Mouse (Mus musculus): ENCODE measurements around the gene Myh10. TPM values are rescaled to one million over a fixed set of nuclear protein-coding genes. Genes with fewer than 3 reads are reported as not detected.

Myh10 gene
- polyA plus RNA-seq, 1 experiment from 2014 or later = 219 TPM

DNA sequence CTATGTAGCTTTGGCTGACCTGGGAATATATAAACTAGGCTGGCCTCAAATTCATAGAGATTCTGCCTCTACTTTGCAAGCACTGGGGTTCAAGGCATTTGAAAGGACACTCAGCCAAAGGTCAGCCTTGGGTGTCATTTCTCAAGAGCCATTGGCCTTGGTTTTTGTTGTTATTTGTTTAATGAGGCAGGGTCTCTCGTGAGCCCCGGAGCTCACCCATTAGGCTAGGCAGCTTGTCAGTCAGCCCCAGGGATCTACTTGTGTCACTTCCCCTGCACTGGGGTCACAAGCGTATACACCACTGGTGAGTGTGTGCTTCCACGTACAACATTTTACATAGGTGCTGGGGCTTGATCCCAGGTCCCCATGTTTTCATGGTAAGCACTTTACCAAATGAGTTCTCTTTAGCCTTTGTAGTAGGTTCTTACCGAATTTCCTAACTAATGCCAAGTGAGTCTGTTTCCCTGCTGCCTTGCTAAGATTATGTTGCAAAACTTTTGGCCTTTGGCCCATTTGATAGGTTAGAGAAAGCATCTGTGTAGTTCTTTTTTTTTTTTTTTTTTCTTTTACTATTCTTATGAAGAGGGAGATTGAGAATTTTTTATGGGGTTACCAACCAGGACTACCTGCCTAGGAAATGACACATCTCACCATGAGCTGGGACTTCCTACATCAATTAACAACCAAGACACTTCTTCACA, 18.9 kb upstream of the Myh10 start:
- no peak overlapping the region for H3K4me3 ChIP-seq
- no peaks in the 10 kb centered on the region for H3K27me3 ChIP-seq (replicated peaks)
- H3K4me1 ChIP-seq (replicated peaks) = peaks cover 26% of the 10 kb centered on the region
- ATAC-seq (ENCODE audit: insufficient number of reproducible peaks, low FRiP score) = no peak
- peaks cover 7% of the 10 kb centered on the region for H3K9me3 ChIP-seq (replicated peaks)
- no peak overlapping the region for H3K27ac ChIP-seq (ENCODE audit: poor library complexity, severe bottlenecking)
- 76% methylated on average over 5 of the region's 5 CpGs for WGBS
- H3K4me2 ChIP-seq = no peak overlapping the region
- no peaks in the 10 kb centered on the region for H3K36me3 ChIP-seq
- H3K9ac ChIP-seq = no peak overlapping the region

DNA sequence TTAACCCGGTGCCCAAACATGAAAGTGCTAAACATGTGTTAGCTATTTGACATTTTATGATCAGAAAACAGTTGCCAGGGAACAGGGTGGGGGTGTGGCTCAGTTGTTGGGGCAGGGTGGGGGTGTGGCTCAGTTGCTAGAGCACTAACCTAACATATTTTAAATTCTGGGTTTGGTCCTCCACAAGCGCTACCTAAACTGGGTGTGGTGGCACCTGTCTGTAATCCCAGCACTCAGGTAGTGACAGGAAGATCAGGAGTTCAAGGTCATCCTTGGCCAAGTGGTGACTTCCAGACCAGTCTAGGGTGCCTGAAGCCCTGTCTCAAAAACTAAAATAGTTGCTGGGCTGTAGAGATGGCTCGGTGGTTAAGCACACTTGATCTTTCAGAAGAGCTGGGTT, 17.3 kb upstream of the Myh10 start:
- Histone ChIP-seq H3K4me2 (no peak overlapping the region), H3K36me3 (no peaks in the 10 kb centered on the region), H3K9ac (no peak overlapping the region), H3K27ac (ENCODE audit: poor library complexity, severe bottlenecking) (peak overlapping the region; percentile 87; the same call in 1 of the 2 replicates), H3K4me3 (no peak overlapping the region), H3K27me3 (replicated peaks) (no peaks in the 10 kb centered on the region), H3K4me1 (replicated peaks) (peaks cover 26% of the 10 kb centered on the region), H3K9me3 (replicated peaks) (no peaks in the 10 kb centered on the region)
- WGBS = 71% methylated on average over 3 of the region's 3 CpGs
- ATAC-seq (ENCODE audit: insufficient number of reproducible peaks, low FRiP score) = no peak

DNA sequence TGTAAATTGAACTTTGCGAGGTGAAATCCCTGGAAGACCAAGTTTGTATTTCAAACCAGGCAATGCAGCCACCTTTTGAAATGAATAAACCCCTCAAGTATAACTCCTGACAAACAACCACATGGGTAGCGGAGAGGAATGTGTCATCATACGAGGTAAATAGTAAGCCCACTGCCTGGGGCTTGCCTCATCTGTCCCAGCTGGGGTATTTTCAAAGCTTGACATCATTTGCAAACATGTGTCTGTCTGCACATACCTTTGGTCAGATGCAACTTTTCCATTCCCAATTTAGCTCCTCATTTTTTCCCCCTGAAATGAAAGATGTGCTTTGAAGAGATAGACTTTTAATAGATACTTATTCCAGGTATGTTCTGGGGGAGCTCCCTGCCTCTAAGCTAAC, 16.7 kb upstream of the Myh10 start:
- H3K27ac ChIP-seq (ENCODE audit: poor library complexity, severe bottlenecking) = peak overlapping the region; percentile 87
- H3K9me3 ChIP-seq (replicated peaks) = no peaks in the 10 kb centered on the region
- H3K4me2 ChIP-seq = no peak overlapping the region
- H3K4me1 ChIP-seq (replicated peaks) = peaks cover 26% of the 10 kb centered on the region
- no peak overlapping the region for H3K4me3 ChIP-seq
- H3K27me3 ChIP-seq (replicated peaks) = no peaks in the 10 kb centered on the region
- no peak for ATAC-seq (ENCODE audit: insufficient number of reproducible peaks, low FRiP score)
- WGBS = 54% methylated on average over 3 of the region's 3 CpGs
- H3K36me3 ChIP-seq = no peaks in the 10 kb centered on the region
- H3K9ac ChIP-seq = no peak overlapping the region

DNA sequence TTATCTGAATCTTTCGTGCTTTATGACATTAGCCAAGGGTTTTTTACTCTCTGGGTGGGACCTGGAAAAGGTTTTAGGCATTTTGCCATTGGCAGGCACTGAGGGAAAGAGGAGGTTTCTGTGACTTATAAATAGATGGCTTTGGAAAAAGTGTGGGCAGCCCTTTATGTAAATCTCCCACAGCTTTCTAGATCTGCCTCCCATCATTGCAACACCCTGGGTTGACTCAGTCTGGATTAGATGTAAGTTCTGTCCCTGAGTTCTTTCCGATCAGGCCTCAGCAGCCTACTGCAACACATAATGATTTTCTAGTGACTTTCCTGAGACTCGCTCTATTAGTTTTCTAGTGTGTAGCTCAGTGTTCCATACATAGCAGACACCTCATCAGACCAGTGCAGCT, 16.1 kb upstream of the Myh10 start:
- H3K9me3 ChIP-seq (replicated peaks) = no peaks in the 10 kb centered on the region
- no peaks in the 10 kb centered on the region for H3K27me3 ChIP-seq (replicated peaks)
- H3K4me3 ChIP-seq = no peak overlapping the region
- 38% methylated on average over 3 of the region's 3 CpGs for WGBS
- no peak for ATAC-seq (ENCODE audit: insufficient number of reproducible peaks, low FRiP score)
- peaks cover 26% of the 10 kb centered on the region for H3K4me1 ChIP-seq (replicated peaks)
- peak overlapping the region; percentile 19; the same call in 1 of the 2 replicates for H3K4me2 ChIP-seq
- H3K9ac ChIP-seq = no peak overlapping the region
- H3K27ac ChIP-seq (ENCODE audit: poor library complexity, severe bottlenecking) = peak overlapping the region; percentile 87
- H3K36me3 ChIP-seq = no peaks in the 10 kb centered on the region

DNA sequence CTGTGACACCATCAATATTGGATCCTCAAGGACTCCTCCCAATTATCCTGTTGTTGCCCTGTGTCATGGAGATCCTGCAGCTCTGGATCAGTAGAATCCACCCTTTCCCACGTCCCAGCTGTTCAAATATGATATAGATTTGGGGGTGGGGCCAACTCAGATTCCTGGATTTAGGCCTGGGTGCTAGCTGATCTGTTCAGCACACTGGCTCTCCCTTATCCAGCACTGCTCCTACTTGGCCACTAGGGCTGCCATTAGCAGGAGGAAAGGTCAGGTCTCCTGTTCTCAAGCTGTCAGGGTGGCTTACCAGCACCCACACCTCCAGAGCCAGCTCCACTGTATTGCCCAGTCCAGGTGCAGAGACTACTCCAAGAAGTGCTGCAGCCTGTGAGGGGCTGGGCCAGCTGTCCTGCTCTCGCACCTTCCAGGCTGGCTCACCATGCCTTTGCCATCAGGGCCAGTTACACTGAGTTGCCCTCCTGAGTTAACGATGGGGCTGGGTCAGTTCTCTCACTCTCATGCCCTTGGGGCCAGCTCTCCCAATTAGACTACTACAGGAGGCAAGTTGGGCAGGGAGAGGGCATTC, 10.0 kb upstream of the Myh10 start:
- Histone ChIP-seq H3K4me2 (no peak overlapping the region), H3K36me3 (no peaks in the 10 kb centered on the region), H3K9me3 (replicated peaks) (no peaks in the 10 kb centered on the region), H3K9ac (no peak overlapping the region), H3K27me3 (replicated peaks) (no peaks in the 10 kb centered on the region), H3K4me3 (no peak overlapping the region), H3K27ac (ENCODE audit: poor library complexity, severe bottlenecking) (no peak overlapping the region), H3K4me1 (replicated peaks) (peaks cover 18% of the 10 kb centered on the region)
- no peak for ATAC-seq (ENCODE audit: insufficient number of reproducible peaks, low FRiP score)
- 64% methylated on average over 3 of the region's 3 CpGs for WGBS

DNA sequence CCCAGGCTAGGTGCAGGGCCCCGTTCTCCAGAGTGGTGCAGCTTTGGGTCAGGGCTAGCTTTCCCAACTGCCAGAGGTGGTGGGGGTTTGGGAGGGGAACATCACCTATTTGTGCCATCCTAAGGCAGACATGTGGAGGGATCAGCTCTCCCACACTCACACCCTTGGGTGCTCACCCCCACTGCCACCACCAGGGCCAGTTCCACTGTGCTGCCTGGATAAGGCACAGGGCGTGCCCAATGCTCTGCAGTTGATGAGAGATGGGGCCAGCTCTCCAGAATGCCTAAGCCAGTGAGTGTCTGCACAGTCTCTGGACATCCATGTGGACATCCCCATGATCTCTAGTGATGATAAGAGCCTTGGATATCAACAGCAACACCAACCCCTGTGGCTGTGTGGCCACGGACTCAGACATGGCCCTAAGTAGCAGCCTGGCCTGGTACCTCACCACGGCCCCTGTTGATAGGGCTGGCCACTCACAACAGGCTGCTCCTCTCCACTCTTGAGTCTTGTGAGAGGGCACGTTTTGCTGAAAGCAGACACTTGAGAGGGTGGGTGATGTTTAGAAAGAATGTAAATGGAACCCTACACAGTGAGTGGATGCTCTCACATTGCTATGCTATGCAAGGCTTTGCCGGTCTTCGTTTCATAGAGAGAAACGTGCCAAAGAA, 9.1 kb upstream of the Myh10 start:
- Histone ChIP-seq H3K36me3 (no peaks in the 10 kb centered on the region), H3K9me3 (replicated peaks) (no peaks in the 10 kb centered on the region), H3K9ac (no peak overlapping the region), H3K27me3 (replicated peaks) (no peaks in the 10 kb centered on the region), H3K4me2 (no peak overlapping the region), H3K4me1 (replicated peaks) (peaks cover 16% of the 10 kb centered on the region; the same call in 1 of the 2 replicates), H3K27ac (ENCODE audit: poor library complexity, severe bottlenecking) (no peak overlapping the region), H3K4me3 (no peak overlapping the region)
- ATAC-seq (ENCODE audit: insufficient number of reproducible peaks, low FRiP score) = no peak
- WGBS = 71% methylated on average over 8 of the region's 8 CpGs

DNA sequence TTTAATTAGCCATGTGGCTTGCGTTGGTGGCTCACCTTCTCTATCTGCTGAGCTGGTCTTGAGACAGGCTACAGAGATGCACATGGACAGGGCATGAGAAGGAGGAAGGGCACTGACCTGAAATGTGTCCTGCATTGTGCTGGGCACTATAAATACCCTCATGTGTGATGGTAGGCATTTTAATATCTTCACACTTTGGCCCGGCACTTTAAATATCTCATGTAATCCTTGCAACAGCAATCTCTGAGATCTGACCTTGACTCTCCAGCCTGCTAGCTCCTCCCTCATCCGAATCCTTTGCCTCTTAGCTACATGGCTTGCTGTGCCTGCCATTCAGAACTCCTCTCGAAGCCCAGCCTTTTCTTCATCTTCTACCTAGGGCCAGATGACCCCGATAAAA, 5.4 kb upstream of the Myh10 start:
- H3K27me3 ChIP-seq (replicated peaks) = no peaks in the 10 kb centered on the region
- no peak overlapping the region for H3K4me2 ChIP-seq
- no peak overlapping the region for H3K9ac ChIP-seq

DNA sequence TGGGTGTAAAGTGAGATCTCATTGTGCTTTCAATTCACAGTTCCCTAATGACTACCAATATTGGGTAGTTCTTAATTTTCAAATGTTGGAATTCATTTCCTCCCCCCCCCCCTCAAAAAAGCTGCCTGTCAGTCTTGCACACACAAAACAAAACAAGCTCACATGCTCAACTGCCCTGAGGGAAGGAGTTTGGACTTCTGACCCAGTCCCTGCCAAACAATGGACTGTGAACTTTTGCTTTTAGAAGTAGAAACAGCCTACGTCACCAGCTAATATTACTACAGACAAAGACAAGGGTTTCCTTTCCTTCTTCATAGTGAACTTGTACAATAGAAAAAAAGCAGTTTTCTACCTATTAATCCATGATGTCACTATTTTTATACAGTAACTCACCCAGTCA, 2.1 kb upstream of the Myh10 start:
- H3K4me1 ChIP-seq (replicated peaks) = peaks cover 16% of the 10 kb centered on the region
- WGBS = 80% methylated on average over 1 of the region's 1 CpGs
- H3K4me2 ChIP-seq = no peak overlapping the region
- no peaks in the 10 kb centered on the region for H3K9me3 ChIP-seq (replicated peaks)
- H3K9ac ChIP-seq = no peak overlapping the region
- H3K4me3 ChIP-seq = no peak overlapping the region
- ATAC-seq (ENCODE audit: insufficient number of reproducible peaks, low FRiP score) = no peak
- H3K36me3 ChIP-seq = no peaks in the 10 kb centered on the region
- no peaks in the 10 kb centered on the region for H3K27me3 ChIP-seq (replicated peaks)
- no peak overlapping the region for H3K27ac ChIP-seq (ENCODE audit: poor library complexity, severe bottlenecking)

More for the DNA sequence above, 5.4 kb upstream of the Myh10 start:
- Histone ChIP-seq H3K36me3 (no peaks in the 10 kb centered on the region), H3K9me3 (replicated peaks) (no peaks in the 10 kb centered on the region), H3K4me1 (replicated peaks) (peaks cover 28% of the 10 kb centered on the region), H3K4me3 (no peak overlapping the region), H3K27ac (ENCODE audit: poor library complexity, severe bottlenecking) (no peak overlapping the region)
- no peak for ATAC-seq (ENCODE audit: insufficient number of reproducible peaks, low FRiP score)
- WGBS = 66% methylated on average over 5 of the region's 5 CpGs

DNA sequence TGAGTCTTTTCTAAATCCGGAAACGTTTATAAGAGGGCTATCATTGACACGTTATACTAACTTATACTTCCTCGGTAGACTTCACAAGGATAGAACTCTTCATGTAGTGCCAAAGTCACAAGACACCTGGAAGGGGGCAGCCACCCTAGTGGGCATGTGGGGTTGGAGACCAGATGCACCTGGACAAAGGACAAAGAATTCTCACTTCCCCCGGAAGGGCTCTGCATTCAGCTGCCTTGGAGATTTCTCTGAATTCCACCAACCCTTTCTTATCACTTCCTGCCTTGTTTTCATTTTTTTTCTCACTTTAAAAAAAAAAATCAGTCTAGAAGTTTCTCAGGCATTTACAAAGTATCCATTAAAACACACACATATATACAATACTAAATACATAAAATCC, 894 bp upstream of the Myh10 start:
- Histone ChIP-seq H3K36me3 (no peaks in the 10 kb centered on the region), H3K27me3 (replicated peaks) (no peaks in the 10 kb centered on the region), H3K4me2 (0 out of 2 replicates have a peak overlapping the region, but pooled peaks have one; percentile 33), H3K27ac (ENCODE audit: poor library complexity, severe bottlenecking) (peak overlapping the region; percentile 23; the same call in 1 of the 2 replicates), H3K9me3 (replicated peaks) (no peaks in the 10 kb centered on the region), H3K9ac (no peak overlapping the region), H3K4me3 (no peak overlapping the region), H3K4me1 (replicated peaks) (peaks cover 24% of the 10 kb centered on the region)
- ATAC-seq (ENCODE audit: insufficient number of reproducible peaks, low FRiP score) = no peak
- 45% methylated on average over 5 of the region's 5 CpGs for WGBS

DNA sequence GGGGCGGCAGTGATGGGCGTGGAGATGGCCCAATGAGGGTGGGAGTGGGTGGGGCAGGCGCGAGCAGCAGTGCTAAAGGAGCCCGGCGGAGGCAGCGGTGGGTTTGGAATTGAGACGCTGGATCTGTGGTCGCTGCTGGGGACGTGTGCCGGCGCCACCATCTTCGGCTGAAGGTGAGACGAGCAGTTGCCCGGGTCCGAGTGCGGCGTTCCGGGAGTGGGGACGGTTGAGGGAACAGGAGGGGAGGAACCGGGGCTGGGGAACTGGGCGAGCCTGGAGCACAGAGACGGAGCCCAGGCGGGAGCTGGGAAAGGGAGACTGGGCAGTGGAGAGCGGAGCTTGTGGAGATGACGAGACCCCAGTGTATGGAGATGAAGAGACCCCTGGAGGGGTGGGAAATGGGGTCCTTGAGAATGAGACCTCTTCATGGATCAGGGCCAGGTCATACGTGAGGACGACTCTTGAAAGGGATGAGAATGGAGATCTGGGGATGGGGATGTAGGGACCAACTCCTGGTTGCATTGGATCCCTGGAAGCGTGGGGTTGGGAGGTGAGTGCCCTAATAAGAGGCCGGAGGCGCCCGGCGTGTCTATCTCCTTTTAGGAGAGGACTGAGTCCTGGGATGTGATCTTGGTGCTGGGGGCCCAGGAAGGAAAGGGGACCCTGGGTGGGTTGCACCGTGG, 792 bp downstream of the Myh10 start:
- peak overlapping the region; percentile 98 for H3K27ac ChIP-seq (ENCODE audit: poor library complexity, severe bottlenecking)
- peak; percentile 7; the same call in 1 of the 2 replicates for ATAC-seq (ENCODE audit: insufficient number of reproducible peaks, low FRiP score)

More for the DNA sequence above, 792 bp downstream of the Myh10 start:
- 1% methylated on average over 34 of the region's 34 CpGs for WGBS
- peak overlapping the region; percentile 95 for H3K4me3 ChIP-seq
- no peaks in the 10 kb centered on the region for H3K36me3 ChIP-seq
- H3K9ac ChIP-seq = peak overlapping the region; percentile 97
- H3K4me1 ChIP-seq (replicated peaks) = peaks cover 28% of the 10 kb centered on the region
- H3K4me2 ChIP-seq = peak overlapping the region; percentile 76
- H3K27me3 ChIP-seq (replicated peaks) = no peaks in the 10 kb centered on the region
- H3K9me3 ChIP-seq (replicated peaks) = no peaks in the 10 kb centered on the region

All from heart, embryonic 12.5 days (tissue).